Mouse (Mus musculus): Measurements from ENCODE around the gene Tsacc. TPM values are rescaled to one million over a fixed set of nuclear protein-coding genes. Genes with fewer than 3 reads are reported as not detected.

Gene Tsacc
- 3.0 and 4.3 TPM in 2 replicates for polyA plus RNA-seq (2012; rRNA removed)

GRCm38 (mm10) chr3:88296561-88297318 is at the start of gene Tsacc, which contains the start of gene Cct3:
Gene Tsacc, minus strand, starts transcription at chr3:88296999.
Gene Cct3, plus strand, starts transcription at chr3:88297116.

GRCm38 (mm10) chr3:88336058-88337013 is 39.5 kb upstream of the Tsacc start, which contains the start of the genes Tmem79 and Smg5:
Gene Tmem79, minus strand, starts transcription at chr3:88336148.
Gene Smg5, plus strand, starts transcription at chr3:88336260.

GRCm38 (mm10) chr3:88324951-88325405 is 28.2 kb upstream of the Tsacc start, which contains the start of gene Glmp:
Gene Glmp, plus strand, starts transcription at chr3:88325023.

GRCm38 (mm10) chr3:88287110-88287509 is 9.7 kb downstream of the Tsacc start, which contains the start of gene Gm38392:
Gene Gm38392, minus strand, starts transcription at chr3:88287210.

GRCm38 (mm10) chr3:88254268-88254926 is 42.4 kb downstream of the Tsacc start, which contains the start of gene Rhbg:
Gene Rhbg, minus strand, starts transcription at chr3:88254709.

Other genes with a start within 250 kb of the Tsacc start
- gene Naxe, start 238.5 kb downstream of the Tsacc start, polyA plus RNA-seq (2012; rRNA removed): 72.2 and 92.5 TPM in 2 replicates
- not detected in 2 replicates for gene Ttc24, start 218.7 kb downstream of the Tsacc start, polyA plus RNA-seq (2012; rRNA removed)
- gene Iqgap3, start 215.0 kb downstream of the Tsacc start, polyA plus RNA-seq (2012; rRNA removed): 13.1 and 15.0 TPM in 2 replicates
- 96.5 and 141 TPM in 2 replicates for gene Mef2d, start 154.6 kb downstream of the Tsacc start, polyA plus RNA-seq (2012; rRNA removed)
- 2.0 TPM in 2 replicates for gene Rhbg, start 42.3 kb downstream of the Tsacc start, polyA plus RNA-seq (2012; rRNA removed)
- gene Gm38392, start 9.8 kb downstream of the Tsacc start, polyA plus RNA-seq (2012; rRNA removed): 0.13 and 0.24 TPM in 2 replicates
- gene Cct3, start 117 bp upstream of the Tsacc start, polyA plus RNA-seq (2012; rRNA removed): 186 and 218 TPM in 2 replicates
- 167 and 226 TPM in 2 replicates for gene Glmp, start 28.0 kb upstream of the Tsacc start, polyA plus RNA-seq (2012; rRNA removed)
- gene Tmem79, start 39.1 kb upstream of the Tsacc start, polyA plus RNA-seq (2012; rRNA removed): 11.4 and 14.7 TPM in 2 replicates
- gene Smg5, start 39.3 kb upstream of the Tsacc start, polyA plus RNA-seq (2012; rRNA removed): 91.2 and 94.9 TPM in 2 replicates
- gene Paqr6, start 67.6 kb upstream of the Tsacc start, polyA plus RNA-seq (2012; rRNA removed): 35.6 and 45.5 TPM in 2 replicates
- 0.33 and 0.38 TPM in 2 replicates for gene Bglap3, start 75.7 kb upstream of the Tsacc start, polyA plus RNA-seq (2012; rRNA removed)
- not detected in 2 replicates for gene Bglap2, start 81.7 kb upstream of the Tsacc start, polyA plus RNA-seq (2012; rRNA removed)
- not detected in 2 replicates for gene Bglap, start 87.5 kb upstream of the Tsacc start, polyA plus RNA-seq (2012; rRNA removed)
- gene Pmf1, start 113.3 kb upstream of the Tsacc start, polyA plus RNA-seq (2012; rRNA removed): 107 and 123 TPM in 2 replicates
- 31.8 and 37.9 TPM in 2 replicates for gene Slc25a44, start 128.1 kb upstream of the Tsacc start, polyA plus RNA-seq (2012; rRNA removed)
- 40.9 and 48.8 TPM in 2 replicates for gene Sema4a, start 164.2 kb upstream of the Tsacc start, polyA plus RNA-seq (2012; rRNA removed)
- gene Lmna, start 213.0 kb upstream of the Tsacc start, polyA plus RNA-seq (2012; rRNA removed): 370 and 373 TPM in 2 replicates
- 17.5 and 19.7 TPM in 2 replicates for gene Mex3a, start 235.4 kb upstream of the Tsacc start, polyA plus RNA-seq (2012; rRNA removed)

Measured in ovary, adult 2 months (tissue).